Mouse (Mus musculus): ENCODE data around the gene Dtnb. TPM values are rescaled to one million over a fixed set of nuclear protein-coding genes. Genes with fewer than 3 reads are reported as not detected.

Gene Dtnb
- polyA plus RNA-seq, 1 experiment from 2014 or later: 30.6 TPM

DNA sequence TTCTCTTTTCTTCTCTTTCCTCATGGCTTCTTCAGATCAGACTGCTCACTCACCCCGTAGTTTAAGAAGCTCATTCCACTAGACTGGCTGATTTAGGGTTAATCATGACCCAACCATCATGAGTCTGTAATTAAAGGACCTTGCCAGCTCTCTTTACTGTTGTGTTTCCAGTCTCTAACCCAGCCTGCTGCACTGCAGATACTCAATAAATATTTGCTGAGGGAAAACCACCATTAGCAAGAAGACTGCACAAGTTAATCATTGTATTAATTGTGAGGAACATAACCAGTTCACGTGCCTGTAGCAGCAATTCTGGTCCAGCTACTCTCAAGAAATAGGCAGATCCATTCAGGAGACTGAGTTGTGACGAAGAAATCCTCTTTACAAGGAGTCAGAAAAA lies 185.9 kb downstream of the Dtnb start:
- WGBS: 82% methylated on average over 3 of the region's 3 CpGs
- H3K36me3 ChIP-seq: no peaks in the 10 kb centered on the region; the same call in 1 of the 2 replicates
- no peaks in the 10 kb centered on the region for H3K4me1 ChIP-seq
- no peaks in the 10 kb centered on the region for H3K27me3 ChIP-seq (ENCODE audit: low read depth, poor library complexity, severe bottlenecking)
- DNase-seq (ENCODE audit: low spot score): no peak
- no peaks in the 10 kb centered on the region for H3K9me3 ChIP-seq (replicated peaks)
- no peak overlapping the region for H3K4me3 ChIP-seq
- H3K27ac ChIP-seq (replicated peaks): no peak overlapping the region

DNA sequence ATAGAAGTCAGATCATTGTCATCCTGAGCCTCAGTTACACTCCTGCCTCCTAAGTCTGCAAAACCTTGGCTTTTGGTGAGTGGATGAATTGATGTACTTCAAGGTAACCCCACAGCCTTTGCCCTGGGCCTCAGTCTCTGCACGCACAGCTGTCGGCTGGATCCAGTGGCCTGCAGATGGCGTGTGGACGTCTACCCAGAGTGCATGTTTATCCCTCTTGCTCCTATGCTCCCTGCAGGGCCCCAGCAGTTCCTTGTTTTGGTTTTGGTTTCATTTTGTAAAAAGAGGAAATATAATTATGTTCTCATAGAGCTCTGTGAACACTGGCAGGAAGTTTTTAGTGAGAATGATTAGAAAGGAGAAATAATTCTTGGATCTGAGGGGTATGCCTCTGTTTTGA lies 187.2 kb downstream of the Dtnb start:
- H3K9me3 ChIP-seq (replicated peaks): no peaks in the 10 kb centered on the region
- H3K4me3 ChIP-seq: no peak overlapping the region
- DNase-seq (ENCODE audit: low spot score): no peak
- H3K4me1 ChIP-seq: no peaks in the 10 kb centered on the region
- WGBS: 76% methylated on average over 4 of the region's 4 CpGs
- no peaks in the 10 kb centered on the region for H3K36me3 ChIP-seq
- no peaks in the 10 kb centered on the region for H3K27me3 ChIP-seq (ENCODE audit: low read depth, poor library complexity, severe bottlenecking)
- no peak overlapping the region for H3K27ac ChIP-seq (replicated peaks)

DNA sequence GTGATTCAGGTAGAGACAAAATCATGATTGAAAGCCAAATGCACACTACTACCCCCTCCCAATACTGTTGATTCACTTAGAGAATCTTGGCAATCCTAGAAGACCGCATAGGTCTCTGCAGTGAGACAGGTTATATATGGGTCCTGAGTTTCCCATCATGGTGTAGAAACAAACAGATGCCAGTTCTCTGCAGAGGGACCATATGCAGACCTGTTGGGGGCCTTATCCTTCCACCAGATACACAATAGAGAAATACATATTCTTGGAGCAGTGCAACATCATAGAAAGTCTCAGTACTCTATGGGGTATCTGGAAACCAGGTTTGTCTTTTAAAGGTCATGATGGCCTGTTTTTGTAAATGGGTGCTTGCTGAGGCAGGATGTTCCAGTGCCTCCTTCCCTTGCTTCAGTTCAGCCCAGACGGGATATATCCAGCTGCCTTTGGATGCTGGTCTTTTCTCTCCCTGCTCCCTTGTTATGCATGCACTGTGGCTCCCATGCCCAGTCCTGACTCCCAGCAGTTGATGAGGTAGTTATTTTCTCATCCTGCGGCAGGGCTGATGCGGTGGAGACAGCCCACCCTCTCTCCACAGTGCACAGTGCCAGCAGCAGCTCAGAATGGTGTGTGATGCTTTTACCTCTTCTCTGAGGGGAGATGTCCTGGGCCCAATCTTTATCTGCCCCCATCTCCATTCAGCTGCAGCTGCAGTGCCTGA lies 188.9 kb downstream of the Dtnb start:
- H3K27ac ChIP-seq (replicated peaks): no peak overlapping the region
- H3K9me3 ChIP-seq (replicated peaks): no peaks in the 10 kb centered on the region
- DNase-seq (ENCODE audit: low spot score): no peak
- no peaks in the 10 kb centered on the region for H3K4me1 ChIP-seq
- 82% methylated on average over 4 of the region's 4 CpGs for WGBS
- no peaks in the 10 kb centered on the region for H3K27me3 ChIP-seq (ENCODE audit: low read depth, poor library complexity, severe bottlenecking)
- no peaks in the 10 kb centered on the region for H3K36me3 ChIP-seq
- H3K4me3 ChIP-seq: no peak overlapping the region

DNA sequence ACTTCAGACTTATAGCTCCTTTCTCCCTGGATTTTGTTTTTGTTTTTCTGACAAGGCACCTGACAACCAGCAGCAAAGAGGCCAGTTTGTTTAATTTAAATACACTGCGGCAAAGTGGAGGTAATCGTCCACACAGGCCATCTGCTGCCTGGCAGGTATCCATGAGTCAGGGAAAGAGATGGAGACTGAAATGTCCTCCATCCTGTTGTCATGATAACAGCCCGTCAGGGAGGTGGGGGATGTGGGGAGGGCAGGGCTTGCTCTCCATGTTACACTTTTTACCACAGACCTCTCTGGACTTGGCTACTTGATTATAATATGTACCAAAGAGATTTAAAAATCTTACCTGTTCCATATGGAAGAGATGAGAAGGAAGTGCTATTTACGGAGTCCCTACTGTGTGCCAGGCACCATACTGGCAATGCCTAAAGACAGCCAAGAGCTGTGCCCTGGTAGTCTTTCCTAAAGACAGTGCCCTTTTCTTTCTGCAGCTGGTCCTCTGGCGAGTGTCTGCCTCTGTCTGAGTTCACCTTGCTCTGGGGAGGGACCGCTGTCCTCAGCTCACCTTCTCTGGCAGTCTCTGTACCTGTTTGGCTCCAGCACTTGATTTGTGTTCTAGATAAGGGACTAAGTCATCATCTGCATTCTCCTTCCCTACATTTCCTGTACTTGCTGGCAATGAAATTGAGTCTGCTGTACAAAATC lies 189.6 kb downstream of the Dtnb start:
- WGBS: 79% methylated on average over 6 of the region's 6 CpGs
- Histone ChIP-seq H3K9me3 (replicated peaks) (no peaks in the 10 kb centered on the region), H3K27me3 (ENCODE audit: low read depth, poor library complexity, severe bottlenecking) (no peaks in the 10 kb centered on the region), H3K27ac (replicated peaks) (no peak overlapping the region), H3K4me3 (no peak overlapping the region), H3K36me3 (no peaks in the 10 kb centered on the region), H3K4me1 (no peaks in the 10 kb centered on the region)
- DNase-seq (ENCODE audit: low spot score): no peak

DNA sequence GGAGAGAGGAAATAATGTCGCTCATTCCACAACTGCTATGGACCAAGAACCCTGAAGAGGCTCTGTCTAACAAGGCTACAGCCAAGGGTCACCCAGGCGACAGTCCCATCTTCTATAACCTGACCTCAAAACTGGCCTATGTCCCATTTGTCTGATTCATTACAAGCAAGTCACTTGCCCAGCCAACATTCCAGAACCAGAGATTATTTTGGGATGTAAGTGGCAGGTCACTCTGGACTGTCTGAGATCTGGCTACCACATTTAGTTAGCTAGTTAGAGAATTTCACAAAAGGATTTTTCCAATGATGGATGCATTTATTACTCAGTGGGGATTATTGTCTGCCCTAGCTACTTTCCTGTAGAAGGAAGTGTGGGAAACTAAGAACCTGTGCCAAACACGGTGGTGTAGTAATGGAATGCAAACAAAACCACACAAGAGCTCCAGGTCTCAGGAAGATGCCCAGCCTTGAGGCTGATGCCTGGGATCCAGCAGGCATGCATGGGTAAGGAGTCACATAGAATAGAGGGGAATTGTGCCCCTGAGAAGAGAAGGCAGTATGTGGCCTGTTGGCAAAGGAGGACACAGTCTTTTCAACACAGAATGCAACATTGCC lies 192.1 kb downstream of the Dtnb start:
- Histone ChIP-seq H3K27ac (replicated peaks) (no peak overlapping the region), H3K4me1 (no peaks in the 10 kb centered on the region), H3K9me3 (replicated peaks) (no peaks in the 10 kb centered on the region), H3K27me3 (ENCODE audit: low read depth, poor library complexity, severe bottlenecking) (no peaks in the 10 kb centered on the region), H3K4me3 (no peak overlapping the region), H3K36me3 (no peaks in the 10 kb centered on the region)
- no peak for DNase-seq (ENCODE audit: low spot score)
- WGBS: 87% methylated on average over 3 of the region's 3 CpGs

DNA sequence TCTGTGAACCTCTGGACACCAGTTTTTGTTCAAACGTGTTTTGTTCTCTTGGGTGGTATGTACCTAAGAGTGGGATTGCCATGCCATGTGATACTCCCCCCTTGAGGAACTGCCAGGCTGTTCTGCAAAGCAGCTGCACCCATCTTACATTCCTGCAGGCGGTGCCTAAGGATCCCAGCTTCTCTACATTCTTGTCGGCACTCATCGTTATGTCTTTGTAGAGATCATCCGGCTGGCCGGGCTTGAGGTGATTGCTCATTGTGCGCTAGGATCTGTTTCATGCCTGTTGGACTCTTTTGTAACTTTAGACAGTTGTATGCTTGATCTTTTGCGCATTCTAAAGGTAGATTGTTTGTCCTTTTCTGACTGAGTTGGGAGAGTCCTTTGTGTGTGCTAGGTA lies 195.2 kb downstream of the Dtnb start:
- H3K4me1 ChIP-seq: no peaks in the 10 kb centered on the region
- no peaks in the 10 kb centered on the region for H3K9me3 ChIP-seq (replicated peaks)
- no peak overlapping the region for H3K27ac ChIP-seq (replicated peaks)
- no peaks in the 10 kb centered on the region for H3K36me3 ChIP-seq
- DNase-seq (ENCODE audit: low spot score): no peak
- H3K4me3 ChIP-seq: no peak overlapping the region
- WGBS: 68% methylated on average over 8 of the region's 8 CpGs
- H3K27me3 ChIP-seq (ENCODE audit: low read depth, poor library complexity, severe bottlenecking): no peaks in the 10 kb centered on the region

DNA sequence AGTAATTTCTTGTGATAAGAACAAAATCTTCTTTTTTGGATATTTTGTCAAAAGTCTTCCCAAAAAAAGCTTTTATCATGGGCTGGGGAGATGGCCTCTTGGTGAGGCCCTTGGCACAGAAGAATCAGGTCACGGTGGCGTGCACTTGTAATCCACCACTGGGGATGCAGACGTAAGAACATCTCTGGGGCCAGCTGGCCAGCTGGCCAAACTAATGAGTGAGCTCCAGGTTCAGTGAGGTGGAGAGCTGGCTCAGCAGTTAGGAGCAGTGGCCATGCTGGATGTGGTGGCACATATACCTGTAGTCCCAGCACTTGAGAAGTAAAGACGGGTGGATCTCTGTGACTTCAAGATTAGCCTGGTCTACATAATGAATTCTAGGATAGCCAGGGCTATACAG lies 196.2 kb downstream of the Dtnb start:
- Histone ChIP-seq H3K36me3 (peaks cover 3% of the 10 kb centered on the region; the same call in 1 of the 2 replicates), H3K4me1 (no peaks in the 10 kb centered on the region), H3K4me3 (no peak overlapping the region), H3K27me3 (ENCODE audit: low read depth, poor library complexity, severe bottlenecking) (no peaks in the 10 kb centered on the region), H3K27ac (replicated peaks) (no peak overlapping the region), H3K9me3 (replicated peaks) (no peaks in the 10 kb centered on the region)
- DNase-seq (ENCODE audit: low spot score): no peak
- 90% methylated on average over 4 of the region's 4 CpGs for WGBS

DNA sequence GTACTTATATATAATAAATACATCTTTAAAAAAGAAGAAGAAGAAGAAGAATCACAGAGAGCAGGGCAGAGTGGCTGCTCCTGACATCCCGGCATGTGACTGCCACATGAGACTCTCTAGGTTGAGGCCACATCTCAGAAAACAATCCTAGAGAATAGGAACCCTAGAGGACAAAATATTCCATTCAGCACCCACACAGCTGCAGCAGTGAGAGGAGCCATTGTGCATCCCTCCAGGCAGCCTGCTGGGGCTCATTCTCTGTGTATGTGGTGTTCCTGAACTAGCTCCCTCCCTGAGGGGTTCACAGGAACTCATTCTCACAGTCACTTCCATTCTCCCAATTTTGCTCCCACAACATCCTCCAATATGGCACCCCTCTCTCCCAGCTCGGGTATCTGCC lies 198.4 kb downstream of the Dtnb start:
- H3K4me3 ChIP-seq: no peak overlapping the region
- H3K36me3 ChIP-seq: peaks cover 10% of the 10 kb centered on the region; the same call in 1 of the 2 replicates
- no peaks in the 10 kb centered on the region for H3K4me1 ChIP-seq
- WGBS: 89% methylated on average over 2 of the region's 2 CpGs
- no peak for DNase-seq (ENCODE audit: low spot score)
- H3K27ac ChIP-seq (replicated peaks): no peak overlapping the region; the same call in 1 of the 2 replicates
- H3K27me3 ChIP-seq (ENCODE audit: low read depth, poor library complexity, severe bottlenecking): no peaks in the 10 kb centered on the region
- H3K9me3 ChIP-seq (replicated peaks): no peaks in the 10 kb centered on the region

DNA sequence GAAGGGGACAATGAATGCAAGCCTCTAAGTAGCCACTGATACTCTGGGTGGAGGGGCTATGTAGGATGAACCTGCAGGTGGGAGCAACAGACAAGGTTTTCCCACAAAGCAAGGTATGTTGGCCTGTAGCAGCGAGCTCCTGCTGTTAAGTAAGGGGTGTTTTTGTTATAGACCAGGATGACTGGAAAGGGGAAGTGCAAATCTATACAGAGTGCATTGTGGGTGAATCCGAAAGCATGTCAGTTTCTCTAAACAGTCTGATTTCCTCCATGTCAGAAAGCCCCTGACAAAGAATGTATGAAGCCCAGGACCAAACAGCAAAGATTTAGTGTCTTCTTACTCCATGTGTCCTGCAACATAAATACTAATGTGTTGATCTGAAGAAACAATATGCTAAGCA lies 198.9 kb downstream of the Dtnb start:
- H3K4me3 ChIP-seq: no peak overlapping the region
- 96% methylated on average over 2 of the region's 2 CpGs for WGBS
- DNase-seq (ENCODE audit: low spot score): no peak

DNA sequence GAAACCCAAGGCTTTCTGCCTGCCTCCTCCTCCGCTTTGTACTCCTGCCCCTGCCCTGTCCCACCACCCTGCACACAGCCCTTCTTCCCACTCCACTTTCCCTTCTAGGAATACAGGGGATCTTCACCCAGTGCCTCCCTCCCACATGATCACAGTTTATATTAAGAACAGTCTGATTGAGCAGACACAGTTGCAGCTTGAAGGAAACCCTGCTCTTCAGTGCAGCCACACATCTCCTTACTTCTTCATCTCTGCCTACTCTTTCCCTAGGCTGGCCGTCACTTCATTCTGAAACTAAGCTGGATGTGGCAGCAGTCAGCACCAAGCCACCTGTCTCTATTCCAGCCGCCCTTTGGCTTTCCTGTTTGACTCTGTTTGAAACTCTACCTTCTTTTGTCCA lies 201.5 kb downstream of the Dtnb start:
- Histone ChIP-seq H3K36me3 (peaks cover 14% of the 10 kb centered on the region; the same call in 1 of the 2 replicates), H3K4me1 (no peaks in the 10 kb centered on the region), H3K9me3 (replicated peaks) (no peaks in the 10 kb centered on the region), H3K27ac (replicated peaks) (no peak overlapping the region), H3K4me3 (no peak overlapping the region), H3K27me3 (ENCODE audit: low read depth, poor library complexity, severe bottlenecking) (no peaks in the 10 kb centered on the region)
- no peak for DNase-seq (ENCODE audit: low spot score)
- WGBS: 82% methylated on average over 3 of the region's 3 CpGs

More for the DNA sequence above, 198.9 kb downstream of the Dtnb start:
- no peak overlapping the region for H3K27ac ChIP-seq (replicated peaks)
- no peaks in the 10 kb centered on the region for H3K27me3 ChIP-seq (ENCODE audit: low read depth, poor library complexity, severe bottlenecking)
- peaks cover 14% of the 10 kb centered on the region; the same call in 1 of the 2 replicates for H3K36me3 ChIP-seq
- H3K4me1 ChIP-seq: no peaks in the 10 kb centered on the region
- no peaks in the 10 kb centered on the region for H3K9me3 ChIP-seq (replicated peaks)

DNA sequence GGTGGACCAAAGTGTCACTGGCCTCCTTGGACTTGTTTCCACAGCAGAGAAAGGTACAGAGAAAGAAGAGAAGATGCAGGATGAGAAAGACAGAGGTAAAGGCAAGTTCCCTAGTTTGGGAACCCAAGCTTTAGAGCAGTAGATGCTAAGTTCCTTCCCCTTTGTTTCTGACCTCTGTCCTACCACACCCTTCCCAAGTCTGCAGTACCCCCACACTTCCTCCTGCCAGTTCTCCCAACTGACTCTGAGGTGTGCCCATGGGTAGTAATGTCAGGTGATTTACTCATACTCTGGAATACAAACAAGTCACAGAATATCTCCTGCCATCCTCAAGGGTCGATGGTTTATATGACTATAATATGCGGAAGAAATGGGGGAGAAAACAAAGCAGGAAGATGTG lies 203.8 kb downstream of the Dtnb start:
- H3K4me3 ChIP-seq: no peak overlapping the region
- H3K27me3 ChIP-seq (ENCODE audit: low read depth, poor library complexity, severe bottlenecking): no peaks in the 10 kb centered on the region
- no peak overlapping the region for H3K27ac ChIP-seq (replicated peaks)
- whole genome bisulfite sequencing: 96% methylated on average over 2 of the region's 2 CpGs
- H3K36me3 ChIP-seq: peaks cover 14% of the 10 kb centered on the region; the same call in 1 of the 2 replicates
- H3K4me1 ChIP-seq: peaks cover 19% of the 10 kb centered on the region
- no peak for DNase-seq (ENCODE audit: low spot score)
- no peaks in the 10 kb centered on the region for H3K9me3 ChIP-seq (replicated peaks)

DNA sequence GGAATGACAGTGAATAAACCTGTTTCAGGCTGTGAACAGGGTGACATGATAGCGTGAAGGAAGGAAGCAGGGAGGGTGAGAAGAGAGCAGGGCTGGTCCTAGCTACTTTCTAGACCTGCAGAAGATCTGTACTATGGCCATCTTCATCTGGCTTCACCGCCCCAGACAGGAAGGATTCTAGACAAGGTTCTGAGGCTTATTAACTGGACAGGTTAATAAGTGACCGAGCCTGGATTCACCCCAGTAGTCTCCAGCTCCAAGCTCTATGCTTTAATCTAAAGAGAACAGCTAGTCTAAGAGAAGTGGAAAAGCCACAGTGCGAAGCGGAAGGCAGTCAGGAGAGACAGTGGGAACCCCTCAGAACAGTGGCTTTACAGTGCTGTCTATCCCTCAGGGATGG lies 205.5 kb downstream of the Dtnb start:
- H3K36me3 ChIP-seq: peaks cover 14% of the 10 kb centered on the region; the same call in 1 of the 2 replicates
- 93% methylated on average over 5 of the region's 5 CpGs for WGBS
- DNase-seq (ENCODE audit: low spot score): no peak
- H3K4me3 ChIP-seq: no peak overlapping the region
- H3K4me1 ChIP-seq: peaks cover 36% of the 10 kb centered on the region
- H3K9me3 ChIP-seq (replicated peaks): no peaks in the 10 kb centered on the region
- no peak overlapping the region for H3K27ac ChIP-seq (replicated peaks)
- no peaks in the 10 kb centered on the region for H3K27me3 ChIP-seq (ENCODE audit: low read depth, poor library complexity, severe bottlenecking)

DNA sequence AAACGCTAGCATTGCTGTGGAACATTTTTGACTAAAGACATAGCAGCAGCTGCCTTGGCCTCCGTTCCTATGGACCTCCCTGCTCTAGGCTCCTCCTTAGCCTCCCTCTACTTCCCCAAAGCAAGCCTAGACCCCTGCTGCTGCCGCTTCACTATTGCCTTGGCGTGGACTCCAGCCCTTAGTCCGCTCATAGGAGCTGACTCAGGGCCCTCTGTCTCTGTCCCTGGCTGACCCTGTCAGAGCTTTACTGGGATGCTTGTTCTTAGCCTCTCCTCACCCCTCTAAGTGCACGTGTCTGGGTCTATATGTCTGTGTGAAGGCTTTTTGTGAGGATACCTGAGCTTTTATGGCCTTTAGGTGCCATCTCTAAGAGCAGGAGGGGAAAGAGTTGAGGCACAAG lies 206.1 kb downstream of the Dtnb start:
- H3K9me3 ChIP-seq (replicated peaks): no peaks in the 10 kb centered on the region
- H3K4me1 ChIP-seq: peaks cover 42% of the 10 kb centered on the region
- peaks cover 12% of the 10 kb centered on the region; the same call in 1 of the 2 replicates for H3K36me3 ChIP-seq
- 85% methylated on average over 6 of the region's 6 CpGs for WGBS
- DNase-seq (ENCODE audit: low spot score): no peak
- no peak overlapping the region for H3K4me3 ChIP-seq
- no peaks in the 10 kb centered on the region for H3K27me3 ChIP-seq (ENCODE audit: low read depth, poor library complexity, severe bottlenecking)
- no peak overlapping the region for H3K27ac ChIP-seq (replicated peaks)

Measured in midbrain, embryonic 10.5 days (tissue).